ENCODE assay signal across 8 mouse cellular contexts in the genomic region with DNA sequence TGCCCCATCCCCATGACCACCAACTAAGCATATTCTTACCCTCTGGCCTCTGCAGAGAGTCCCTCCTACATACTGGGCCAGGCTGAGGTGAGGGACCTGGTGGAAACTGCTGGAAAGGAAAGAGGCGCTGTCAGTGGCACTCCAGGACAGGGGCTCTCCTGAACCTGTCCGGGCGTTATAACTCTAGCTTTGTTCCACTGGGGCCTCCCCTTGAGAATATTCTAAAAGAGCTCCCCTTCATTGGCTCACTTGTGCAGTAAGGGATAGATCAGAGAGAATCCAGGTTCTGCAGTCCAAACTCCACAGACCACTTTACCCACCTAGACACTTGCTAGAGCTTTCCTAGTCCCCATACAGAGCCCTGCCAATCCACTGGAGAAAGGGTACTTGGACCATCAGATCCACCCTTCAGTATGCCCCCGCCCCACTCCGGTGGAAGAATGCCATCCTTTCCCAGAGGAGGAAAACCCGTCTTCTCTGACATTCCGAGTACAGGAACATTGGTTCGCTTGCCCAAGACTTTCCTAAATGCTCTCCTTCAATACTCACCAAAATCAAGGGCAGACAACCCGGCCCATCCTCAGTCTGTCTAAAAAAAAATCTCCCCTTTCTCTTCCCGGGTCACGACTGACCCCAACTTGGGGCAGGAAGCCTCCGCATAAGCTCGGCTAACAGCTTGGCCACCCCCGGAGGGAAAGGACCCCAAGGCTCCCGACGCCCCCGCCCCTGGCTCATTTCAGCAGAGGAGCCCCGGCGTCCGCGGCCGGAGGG. TPM values are rescaled to one million over a fixed set of nuclear protein-coding genes. Genes with fewer than 3 reads are reported as not detected.
DNase-seq lines count a peak whose midpoint lies in the region; ATAC-seq and TF ChIP-seq lines count a peak whose summit lies in the region.

No protein-coding gene starts in this region.

- H3K9me3 ChIP-seq in kidney, embryonic 15.5 days (replicated peaks): no peaks in the 10 kb centered on the region
- no peaks in the 10 kb centered on the region for H3K9me3 ChIP-seq in G1E (replicated peaks)
- H3K9me3 ChIP-seq in forebrain, embryonic 13.5 days (replicated peaks): no peaks in the 10 kb centered on the region
- H3K9me3 ChIP-seq in liver, embryonic 13.5 days (replicated peaks): no peaks in the 10 kb centered on the region

- WGBS in kidney, embryonic 15.5 days: 8% methylated on average over 22 of the region's 22 CpGs
- 10% methylated on average over 20 of the region's 22 CpGs for WGBS in forebrain, embryonic 13.5 days
- 14% methylated on average over 22 of the region's 22 CpGs for WGBS in liver, embryonic 13.5 days (ENCODE audit: insufficient replicate concordance)

- no peaks in the 10 kb centered on the region for H3K36me3 ChIP-seq in kidney, embryonic 15.5 days
- no peaks in the 10 kb centered on the region for H3K36me3 ChIP-seq in G1E (replicated peaks)
- no peaks in the 10 kb centered on the region for H3K36me3 ChIP-seq in forebrain, embryonic 13.5 days (ENCODE audit: poor library complexity, severe bottlenecking)
- H3K36me3 ChIP-seq in liver, embryonic 13.5 days: no peaks in the 10 kb centered on the region

- 0 out of 2 replicates have a peak, but pooled peaks cover 6% of the 10 kb centered on the region for H3K27me3 ChIP-seq in kidney, embryonic 15.5 days
- peaks cover 86% of the 10 kb centered on the region for H3K27me3 ChIP-seq in G1E (ENCODE audit: insufficient read depth, low read length)
- H3K27me3 ChIP-seq in forebrain, embryonic 13.5 days: peaks cover 52% of the 10 kb centered on the region
- H3K27me3 ChIP-seq in liver, embryonic 13.5 days: peaks cover 89% of the 10 kb centered on the region

- peak overlapping the region; percentile 74 for H3K9ac ChIP-seq in kidney, embryonic 15.5 days
- peak overlapping the region; percentile 70 for H3K9ac ChIP-seq in forebrain, embryonic 13.5 days
- peak overlapping the region; percentile 7; the same call in 1 of the 2 replicates for H3K9ac ChIP-seq in liver, embryonic 13.5 days

- H3K4me1 ChIP-seq in kidney, embryonic 15.5 days: peaks cover 49% of the 10 kb centered on the region
- H3K4me1 ChIP-seq in G1E (ENCODE audit: insufficient read depth, low read depth, low read length): peaks cover 52% of the 10 kb centered on the region
- peaks cover 30% of the 10 kb centered on the region for H3K4me1 ChIP-seq in forebrain, embryonic 13.5 days
- H3K4me1 ChIP-seq in liver, embryonic 13.5 days (replicated peaks): peaks cover 17% of the 10 kb centered on the region

- H3K4me2 ChIP-seq in kidney, embryonic 15.5 days: peak overlapping the region; percentile 94
- peak overlapping the region; percentile 93 for H3K4me2 ChIP-seq in forebrain, embryonic 13.5 days
- peak overlapping the region; percentile 67 for H3K4me2 ChIP-seq in liver, embryonic 13.5 days

- no peak for ATAC-seq in kidney, embryonic 15.5 days (replicated peaks; ENCODE audit: low FRiP score)
- ATAC-seq in G1E (ENCODE audit: extremely low read depth, insufficient number of reproducible peaks, low FRiP score, poor library complexity, severe bottlenecking): no peak
- no peak for ATAC-seq in forebrain, embryonic 13.5 days
- ATAC-seq in liver, embryonic 13.5 days (ENCODE audit: low read depth): no peak

- peak overlapping the region; percentile 73 for H3K27ac ChIP-seq in kidney, embryonic 15.5 days
- no peak overlapping the region; the same call in 1 of the 2 replicates for H3K27ac ChIP-seq in forebrain, embryonic 13.5 days
- no peak overlapping the region for H3K27ac ChIP-seq in liver, embryonic 13.5 days

- no peak for DNase-seq in kidney, adult 8-10 months
- no peak for DNase-seq in G1E (ENCODE audit: low spot score)
- DNase-seq in liver, embryonic 13.5 days: no peak
- no peak for DNase-seq in spleen, adult 12 weeks (ENCODE audit: low spot score)
- DNase-seq in B cell, adult 2 months: no peak
- no peak for DNase-seq in natural killer cell, adult 2 months (ENCODE audit: low spot score in 2 of 2)

- H3K4me3 ChIP-seq in kidney, embryonic 15.5 days (replicated peaks): peak overlapping the region; percentile 68
- H3K4me3 ChIP-seq in G1E (ENCODE audit: low read depth, low read length): peak overlapping the region; percentile 68
- peak overlapping the region; percentile 52 for H3K4me3 ChIP-seq in forebrain, embryonic 13.5 days
- H3K4me3 ChIP-seq in liver, embryonic 13.5 days (replicated peaks): peak overlapping the region; percentile 51

- TF ChIP-seq CTCF in G1E (IDR thresholded peaks at IDR 0.05; ENCODE audit: low read depth, low read length): no peak

RNA-seq across cellular contexts. Expression of gene Rarg, which starts 0.7 kb away (rescaled TPM):
- 27.9 and 30.3 TPM in 2 replicates for polyA plus RNA-seq in kidney, embryonic 15.5 days (2015; fragmentation: Nextera tagmentation; extraction: Ambion mirVana)
- total RNA-seq in G1E (2014; fragmentation: Nextera tagmentation): 2.6 and 3.4 TPM in 2 replicates
- 1.0 and 1.9 TPM in 2 replicates for total RNA-seq in G1E (2017)
- polyA plus RNA-seq in G1E (2012): 1.8 and 2.2 TPM in 2 replicates
- 3.2 and 4.2 TPM in 2 replicates for polyA plus RNA-seq in forebrain, embryonic 13.5 days (2015; fragmentation: Nextera tagmentation; extraction: Ambion mirVana)
- polyA plus RNA-seq in liver, embryonic 13.5 days (2015; fragmentation: Nextera tagmentation; extraction: Ambion mirVana): 2.5 and 3.0 TPM in 2 replicates

RNA-seq across cellular contexts. Expression of gene Gm9918, which starts 13.7 kb away (rescaled TPM):
- polyA plus RNA-seq in kidney, embryonic 15.5 days (2015; fragmentation: Nextera tagmentation; extraction: Ambion mirVana): 0.44 and 0.55 TPM in 2 replicates
- total RNA-seq in G1E (2014; fragmentation: Nextera tagmentation) (not detected in 2 replicates), G1E (2017) (0.12 and 0.44 TPM in 2 replicates)
- polyA plus RNA-seq in G1E (2012): not detected in 2 replicates
- 0.09 TPM in 1 of 2 replicates, not detected in the other for polyA plus RNA-seq in forebrain, embryonic 13.5 days (2015; fragmentation: Nextera tagmentation; extraction: Ambion mirVana)
- polyA plus RNA-seq in liver, embryonic 13.5 days (2015; fragmentation: Nextera tagmentation; extraction: Ambion mirVana): not detected in 2 replicates

RNA-seq across cellular contexts. Expression of gene Mfsd5, which starts 22.6 kb away (rescaled TPM):
- polyA plus RNA-seq in kidney, embryonic 15.5 days (2015; fragmentation: Nextera tagmentation; extraction: Ambion mirVana): 68.6 and 69.8 TPM in 2 replicates
- total RNA-seq in G1E (2014; fragmentation: Nextera tagmentation) (24.5 and 25.8 TPM in 2 replicates), G1E (2017) (31.1 and 37.2 TPM in 2 replicates)
- polyA plus RNA-seq in G1E (2012): 66.2 and 75.3 TPM in 2 replicates
- polyA plus RNA-seq in forebrain, embryonic 13.5 days (2015; fragmentation: Nextera tagmentation; extraction: Ambion mirVana): 46.7 and 48.9 TPM in 2 replicates
- polyA plus RNA-seq in liver, embryonic 13.5 days (2015; fragmentation: Nextera tagmentation; extraction: Ambion mirVana): 29.0 and 33.7 TPM in 2 replicates

RNA-seq across cellular contexts. Expression of gene Itgb7, which starts 24.9 kb away (rescaled TPM):
- polyA plus RNA-seq in kidney, embryonic 15.5 days (2015; fragmentation: Nextera tagmentation; extraction: Ambion mirVana): 1.4 TPM in 2 replicates
- total RNA-seq in G1E (2014; fragmentation: Nextera tagmentation) (23.7 and 26.6 TPM in 2 replicates), G1E (2017) (80.9 and 83.5 TPM in 2 replicates)
- 22.1 and 27.2 TPM in 2 replicates for polyA plus RNA-seq in G1E (2012)
- polyA plus RNA-seq in forebrain, embryonic 13.5 days (2015; fragmentation: Nextera tagmentation; extraction: Ambion mirVana): 0.32 and 0.48 TPM in 2 replicates
- 5.5 and 6.5 TPM in 2 replicates for polyA plus RNA-seq in liver, embryonic 13.5 days (2015; fragmentation: Nextera tagmentation; extraction: Ambion mirVana)

RNA-seq across cellular contexts. Expression of gene Espl1, which starts 39.5 kb away (rescaled TPM):
- 23.5 and 31.0 TPM in 2 replicates for polyA plus RNA-seq in kidney, embryonic 15.5 days (2015; fragmentation: Nextera tagmentation; extraction: Ambion mirVana)
- total RNA-seq in G1E (2014; fragmentation: Nextera tagmentation) (91.0 and 145 TPM in 2 replicates), G1E (2017) (15.8 and 23.8 TPM in 2 replicates)
- 33.1 and 35.5 TPM in 2 replicates for polyA plus RNA-seq in G1E (2012)
- 19.7 and 27.3 TPM in 2 replicates for polyA plus RNA-seq in forebrain, embryonic 13.5 days (2015; fragmentation: Nextera tagmentation; extraction: Ambion mirVana)
- 23.3 and 26.3 TPM in 2 replicates for polyA plus RNA-seq in liver, embryonic 13.5 days (2015; fragmentation: Nextera tagmentation; extraction: Ambion mirVana)

Comparison
In these comparisons a context has a peak if more than half of its experiments do, and no peak if none do; other contexts are left out.
1. H3K9ac ChIP-seq: peak in every context shown above with its lines; median percentile 74 in kidney, embryonic 15.5 days; 70 in forebrain, embryonic 13.5 days; 7 in liver, embryonic 13.5 days.